Mouse (Mus musculus): Measurements from ENCODE around the gene Gm33543. TPM values are rescaled to one million over a fixed set of nuclear protein-coding genes. Genes with fewer than 3 reads are reported as not detected.

Gene Gm33543
- total and polyA plus RNA-seq, 2 experiments from 2014 or later: 0.11 TPM; not detected in 1

GRCm38 (mm10) chr10:95858164-95858563, 15.4 kb upstream of the Gm33543 start:
- Histone ChIP-seq H3K36me3 (ENCODE audit: insufficient read depth, low read length) (no peaks in the 10 kb centered on the region), H3K4me1 (ENCODE audit: insufficient read depth, low read length) (no peaks in the 10 kb centered on the region), H3K4me2 (ENCODE audit: low read depth, low read length, poor library complexity, severe bottlenecking) (no peak overlapping the region), H3K4me3 (ENCODE audit: low read depth, low read length) (no peak overlapping the region), H3K9ac (replicated peaks; ENCODE audit: low read length, poor library complexity, severe bottlenecking) (no peak overlapping the region), H3K27me3 (ENCODE audit: insufficient read depth, low read length) (no peaks in the 10 kb centered on the region), H3K27ac (ENCODE audit: low read depth, low read length) (no peak overlapping the region), H3K9me3 (ENCODE audit: low read length) (no peaks in the 10 kb centered on the region)
- ATAC-seq (ENCODE audit: low FRiP score) (no peak), DNase-seq (ENCODE audit: low spot score) (peak; percentile 82)
- 32% methylated on average over 2 of the region's 2 CpGs for WGBS
- peak; percentile 76 for TF ChIP-seq CTCF (IDR thresholded peaks at IDR 0.05)

- no peak overlapping the region for H3K27ac ChIP-seq (ENCODE audit: low read depth, low read length)
- TF ChIP-seq CTCF (IDR thresholded peaks at IDR 0.05): no peak
- ATAC-seq (ENCODE audit: low FRiP score) (no peak), DNase-seq (ENCODE audit: low spot score) (no peak)
- H3K4me3 ChIP-seq (ENCODE audit: low read depth, low read length): no peak overlapping the region
- H3K27me3 ChIP-seq (ENCODE audit: insufficient read depth, low read length): no peaks in the 10 kb centered on the region
- H3K4me2 ChIP-seq (ENCODE audit: low read depth, low read length, poor library complexity, severe bottlenecking): no peak overlapping the region
- H3K9ac ChIP-seq (replicated peaks; ENCODE audit: low read length, poor library complexity, severe bottlenecking): no peak overlapping the region
- 88% methylated on average over 6 of the region's 6 CpGs for WGBS
- no peaks in the 10 kb centered on the region for H3K4me1 ChIP-seq (ENCODE audit: insufficient read depth, low read length)
- no peaks in the 10 kb centered on the region for H3K9me3 ChIP-seq (ENCODE audit: low read length)
- H3K36me3 ChIP-seq (ENCODE audit: insufficient read depth, low read length): no peaks in the 10 kb centered on the region
Measured at GRCm38 (mm10) chr10:95855411-95855810, 12.7 kb upstream of the Gm33543 start.

GRCm38 (mm10) chr10:95850504-95850903, 7.8 kb upstream of the Gm33543 start:
- Histone ChIP-seq H3K27me3 (ENCODE audit: insufficient read depth, low read length) (no peaks in the 10 kb centered on the region), H3K4me2 (ENCODE audit: low read depth, low read length, poor library complexity, severe bottlenecking) (no peak overlapping the region), H3K9ac (replicated peaks; ENCODE audit: low read length, poor library complexity, severe bottlenecking) (no peak overlapping the region), H3K4me3 (ENCODE audit: low read depth, low read length) (no peak overlapping the region), H3K9me3 (ENCODE audit: low read length) (no peaks in the 10 kb centered on the region), H3K27ac (ENCODE audit: low read depth, low read length) (no peak overlapping the region), H3K4me1 (ENCODE audit: insufficient read depth, low read length) (no peaks in the 10 kb centered on the region), H3K36me3 (ENCODE audit: insufficient read depth, low read length) (no peaks in the 10 kb centered on the region)
- DNase-seq (ENCODE audit: low spot score) (no peak), ATAC-seq (ENCODE audit: low FRiP score) (no peak)
- 87% methylated on average over 3 of the region's 3 CpGs for WGBS
- TF ChIP-seq CTCF (IDR thresholded peaks at IDR 0.05): no peak

- Histone ChIP-seq H3K27ac (ENCODE audit: low read depth, low read length) (no peak overlapping the region), H3K4me3 (ENCODE audit: low read depth, low read length) (no peak overlapping the region), H3K36me3 (ENCODE audit: insufficient read depth, low read length) (no peaks in the 10 kb centered on the region), H3K27me3 (ENCODE audit: insufficient read depth, low read length) (no peaks in the 10 kb centered on the region), H3K9me3 (ENCODE audit: low read length) (no peaks in the 10 kb centered on the region), H3K4me2 (ENCODE audit: low read depth, low read length, poor library complexity, severe bottlenecking) (no peak overlapping the region), H3K4me1 (ENCODE audit: insufficient read depth, low read length) (no peaks in the 10 kb centered on the region), H3K9ac (replicated peaks; ENCODE audit: low read length, poor library complexity, severe bottlenecking) (no peak overlapping the region)
- TF ChIP-seq CTCF (IDR thresholded peaks at IDR 0.05): no peak
- ATAC-seq (ENCODE audit: low FRiP score) (no peak), DNase-seq (ENCODE audit: low spot score) (no peak)
- 82% methylated on average over 3 of the region's 3 CpGs for WGBS
Measured at GRCm38 (mm10) chr10:95846739-95847138, 4.0 kb upstream of the Gm33543 start.

- no peak for TF ChIP-seq CTCF (IDR thresholded peaks at IDR 0.05)
- Histone ChIP-seq H3K4me2 (ENCODE audit: low read depth, low read length, poor library complexity, severe bottlenecking) (no peak overlapping the region), H3K36me3 (ENCODE audit: insufficient read depth, low read length) (no peaks in the 10 kb centered on the region), H3K27me3 (ENCODE audit: insufficient read depth, low read length) (no peaks in the 10 kb centered on the region), H3K27ac (ENCODE audit: low read depth, low read length) (no peak overlapping the region), H3K9ac (replicated peaks; ENCODE audit: low read length, poor library complexity, severe bottlenecking) (no peak overlapping the region), H3K4me1 (ENCODE audit: insufficient read depth, low read length) (no peaks in the 10 kb centered on the region), H3K9me3 (ENCODE audit: low read length) (no peaks in the 10 kb centered on the region), H3K4me3 (ENCODE audit: low read depth, low read length) (no peak overlapping the region)
- ATAC-seq (ENCODE audit: low FRiP score): no peak
- no peak for DNase-seq (ENCODE audit: low spot score)
Measured at GRCm38 (mm10) chr10:95846281-95846680, 3.6 kb upstream of the Gm33543 start.

GRCm38 (mm10) chr10:95843878-95844277, 1.1 kb upstream of the Gm33543 start:
- WGBS: 88% methylated on average over 1 of the region's 1 CpGs
- no peak overlapping the region for H3K27ac ChIP-seq (ENCODE audit: low read depth, low read length)

More at GRCm38 (mm10) chr10:95843878-95844277, 1.1 kb upstream of the Gm33543 start:
- Histone ChIP-seq H3K9me3 (ENCODE audit: low read length) (no peaks in the 10 kb centered on the region), H3K9ac (replicated peaks; ENCODE audit: low read length, poor library complexity, severe bottlenecking) (no peak overlapping the region), H3K4me1 (ENCODE audit: insufficient read depth, low read length) (no peaks in the 10 kb centered on the region), H3K27me3 (ENCODE audit: insufficient read depth, low read length) (no peaks in the 10 kb centered on the region), H3K4me2 (ENCODE audit: low read depth, low read length, poor library complexity, severe bottlenecking) (no peak overlapping the region), H3K36me3 (ENCODE audit: insufficient read depth, low read length) (no peaks in the 10 kb centered on the region), H3K4me3 (ENCODE audit: low read depth, low read length) (no peak overlapping the region)
- no peak for TF ChIP-seq CTCF (IDR thresholded peaks at IDR 0.05)
- ATAC-seq (ENCODE audit: low FRiP score): no peak
- DNase-seq (ENCODE audit: low spot score): no peak
